Mouse (Mus musculus) B cell, adult 2 months (primary cell): ENCODE data around the gene M1ap.

Source experiments
- DNase-seq, 2 experiments: peaks; one replicate each; pipeline ENCODE4 v3.0.0; 2022

Gene M1ap

DNA sequence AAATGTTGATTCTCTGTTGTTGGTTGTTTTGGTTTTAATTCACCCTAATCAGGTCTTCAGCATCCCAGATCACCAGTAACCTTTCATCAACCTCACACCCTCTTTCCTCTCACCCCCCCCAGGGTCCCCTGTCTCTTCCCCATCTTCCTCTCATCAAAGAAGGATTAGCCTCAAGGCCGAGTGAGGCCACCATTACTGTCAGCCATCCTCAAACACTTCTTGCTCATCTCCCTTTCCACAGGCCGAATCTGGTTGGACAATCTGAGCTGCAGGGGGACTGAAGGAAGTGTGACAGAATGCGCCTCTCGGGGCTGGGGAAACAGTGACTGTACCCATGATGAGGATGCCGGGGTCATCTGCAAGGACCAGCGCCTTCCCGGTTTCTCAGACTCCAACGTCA is 90.5 kb downstream of the M1ap start:
- no peak for DNase-seq

DNA sequence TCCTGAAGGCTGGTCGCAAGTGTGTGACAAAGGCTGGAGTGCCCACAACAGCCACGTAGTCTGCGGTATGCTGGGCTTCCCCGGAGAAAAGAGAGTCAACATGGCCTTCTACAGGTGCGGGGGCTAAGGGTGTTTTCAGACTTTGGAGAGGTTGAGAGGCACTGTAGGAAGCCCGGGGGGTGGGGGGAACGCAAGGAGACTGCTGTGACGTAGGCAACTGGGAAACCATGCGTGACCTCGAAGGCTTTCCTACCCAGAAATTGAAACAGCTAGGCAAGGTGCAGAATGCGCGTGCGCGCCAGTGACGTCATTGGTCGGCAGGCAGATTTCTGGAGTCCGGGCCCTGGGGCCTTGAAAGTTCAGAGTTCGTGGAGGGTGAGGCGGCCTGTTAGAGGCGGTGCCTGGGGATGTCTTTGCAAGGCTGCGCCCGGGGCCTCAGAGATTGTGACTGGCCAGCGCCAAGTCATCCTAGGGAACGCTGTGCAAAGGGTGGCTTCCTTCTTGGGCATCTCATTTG is 91.9 kb downstream of the M1ap start:
- DNase-seq: peak; percentile 98 to 99

DNA sequence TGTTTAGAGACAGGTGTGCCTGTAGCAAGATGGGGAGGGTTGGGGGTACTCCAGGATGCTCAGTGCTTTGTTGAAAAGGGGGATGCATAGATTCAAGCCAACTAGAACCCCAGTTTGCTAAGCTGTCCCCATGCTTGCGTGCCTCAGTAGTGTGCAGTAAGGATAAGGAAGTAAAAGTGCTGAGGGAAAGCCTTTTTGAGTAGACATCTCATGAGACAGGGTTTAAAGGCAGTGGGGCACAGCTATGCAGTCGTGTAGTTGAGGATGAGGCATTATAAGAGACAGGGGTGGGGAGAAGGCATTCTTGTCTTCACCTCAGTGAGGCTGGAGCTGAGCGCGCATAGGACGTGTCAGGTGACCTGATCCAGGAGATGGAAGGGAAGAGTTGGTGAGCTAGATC is 93.9 kb downstream of the M1ap start:
- DNase-seq: no peak

DNA sequence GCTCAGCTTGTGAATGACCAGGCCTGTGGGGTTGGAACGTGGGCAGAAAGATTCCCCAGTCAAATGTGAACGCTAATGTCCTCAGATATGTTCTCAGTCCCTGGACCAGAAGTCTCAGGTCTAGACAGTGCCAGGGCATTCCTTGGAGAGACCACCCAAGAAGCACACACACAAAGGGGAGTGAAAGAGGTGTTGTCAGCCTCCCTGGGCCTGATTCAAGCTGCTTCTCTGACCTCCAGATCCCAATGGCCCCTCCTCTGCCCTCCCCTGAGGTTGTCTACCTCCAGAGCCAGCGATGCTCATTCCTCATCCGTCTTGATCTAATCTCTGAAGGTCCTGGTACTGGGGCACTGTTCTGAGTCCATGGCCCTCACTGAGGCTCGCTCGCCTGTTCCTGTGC is 96.9 kb downstream of the M1ap start:
- DNase-seq: no peak

DNA sequence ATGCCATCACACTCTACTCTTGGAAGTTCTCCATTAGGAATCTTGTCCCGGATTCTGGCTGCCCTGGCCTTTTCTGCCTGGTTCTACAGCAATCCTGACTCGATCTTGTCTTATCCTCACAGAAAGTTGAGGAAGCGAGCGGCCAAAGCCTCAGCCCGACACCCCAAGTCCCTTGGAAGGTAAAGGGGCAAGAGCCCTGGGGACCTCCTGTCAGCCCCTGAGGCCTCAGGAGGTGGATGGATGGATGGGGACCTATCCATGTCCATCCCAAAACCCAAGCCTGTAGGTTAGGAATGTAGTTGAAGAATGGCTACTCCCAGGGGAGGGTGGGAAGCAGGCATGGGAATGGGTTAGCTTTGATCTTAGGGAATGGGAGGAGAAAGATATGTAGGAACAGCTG is 97.3 kb downstream of the M1ap start:
- DNase-seq: no peak

DNA sequence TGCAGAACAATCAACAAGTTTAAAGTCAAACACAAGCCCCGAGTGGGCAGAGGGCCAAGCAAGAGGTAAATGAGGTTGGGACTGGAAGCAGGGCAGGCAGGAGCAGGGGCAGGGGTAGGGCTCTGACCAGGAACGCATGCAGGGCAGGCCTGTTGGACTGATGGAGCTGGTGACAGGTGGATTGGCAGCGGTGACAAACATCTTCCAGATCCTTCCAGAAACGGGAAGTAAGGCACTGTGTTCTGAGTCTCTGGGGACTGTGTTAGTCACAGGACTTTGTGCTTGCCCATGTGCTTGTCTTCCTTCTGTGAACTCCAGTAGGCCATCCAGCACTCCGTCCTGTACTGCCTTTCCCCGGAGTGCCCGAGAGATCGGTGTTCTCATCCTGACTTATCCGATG is 98.0 kb downstream of the M1ap start:
- peak; percentile 55 to 65 for DNase-seq

DNA sequence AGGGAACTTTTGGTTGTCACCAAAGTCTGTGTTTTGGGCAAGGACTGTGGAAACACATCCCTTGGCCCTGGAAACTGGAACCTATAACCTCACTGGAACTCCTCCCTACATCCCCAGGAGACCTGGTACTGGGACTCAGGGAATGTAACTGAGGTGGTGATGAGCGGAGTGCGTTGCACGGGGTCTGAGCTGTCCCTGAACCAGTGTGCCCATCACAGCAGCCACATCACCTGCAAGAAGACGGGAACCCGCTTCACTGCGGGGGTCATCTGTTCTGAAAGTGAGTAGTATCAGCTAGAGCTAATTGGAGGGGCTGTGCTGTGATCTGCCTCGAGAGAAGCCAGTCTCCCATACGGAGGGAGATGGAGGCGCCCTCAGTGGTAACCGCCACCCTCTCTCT is 102.7 kb downstream of the M1ap start:
- no peak for DNase-seq

DNA sequence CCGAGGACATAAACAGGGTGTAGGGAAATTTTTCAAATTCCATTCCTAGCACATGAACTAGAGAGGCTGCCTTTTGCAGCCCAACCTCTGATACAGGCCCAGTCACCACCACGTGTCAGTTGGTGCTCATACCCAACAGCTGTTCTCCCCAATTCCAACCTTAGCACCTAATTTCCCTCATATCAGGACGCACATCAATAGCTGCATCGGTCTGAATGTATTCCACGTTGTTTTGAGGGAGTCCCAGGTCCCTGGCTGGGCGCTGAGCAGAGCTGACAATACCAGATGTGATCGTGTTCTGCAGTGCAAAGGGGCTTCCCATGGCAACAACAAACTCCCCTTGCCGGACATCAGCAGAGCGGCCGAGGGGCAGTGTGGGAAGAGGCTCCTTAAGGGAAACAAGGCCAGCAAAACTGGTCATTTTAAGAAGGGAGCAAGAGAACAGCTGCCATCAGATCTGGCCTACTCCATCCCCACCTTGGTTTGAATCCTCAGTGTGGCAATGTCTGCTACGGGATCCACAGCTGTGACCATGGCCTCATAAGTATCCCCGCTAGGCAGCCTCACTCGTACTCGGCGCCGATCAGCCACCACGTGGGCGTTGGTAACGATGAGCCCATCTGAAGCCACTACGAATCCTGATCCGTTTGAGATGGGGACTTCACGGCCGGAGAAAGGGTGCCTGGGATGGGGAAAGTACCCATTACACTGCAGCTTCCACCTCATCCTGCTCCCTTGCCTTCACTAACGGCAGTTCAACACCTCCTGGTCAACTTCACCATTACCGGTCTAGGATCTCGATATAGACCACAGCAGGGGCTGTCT is 106.6 kb downstream of the M1ap start:
- peak; percentile 37 to 45 for DNase-seq

DNA sequence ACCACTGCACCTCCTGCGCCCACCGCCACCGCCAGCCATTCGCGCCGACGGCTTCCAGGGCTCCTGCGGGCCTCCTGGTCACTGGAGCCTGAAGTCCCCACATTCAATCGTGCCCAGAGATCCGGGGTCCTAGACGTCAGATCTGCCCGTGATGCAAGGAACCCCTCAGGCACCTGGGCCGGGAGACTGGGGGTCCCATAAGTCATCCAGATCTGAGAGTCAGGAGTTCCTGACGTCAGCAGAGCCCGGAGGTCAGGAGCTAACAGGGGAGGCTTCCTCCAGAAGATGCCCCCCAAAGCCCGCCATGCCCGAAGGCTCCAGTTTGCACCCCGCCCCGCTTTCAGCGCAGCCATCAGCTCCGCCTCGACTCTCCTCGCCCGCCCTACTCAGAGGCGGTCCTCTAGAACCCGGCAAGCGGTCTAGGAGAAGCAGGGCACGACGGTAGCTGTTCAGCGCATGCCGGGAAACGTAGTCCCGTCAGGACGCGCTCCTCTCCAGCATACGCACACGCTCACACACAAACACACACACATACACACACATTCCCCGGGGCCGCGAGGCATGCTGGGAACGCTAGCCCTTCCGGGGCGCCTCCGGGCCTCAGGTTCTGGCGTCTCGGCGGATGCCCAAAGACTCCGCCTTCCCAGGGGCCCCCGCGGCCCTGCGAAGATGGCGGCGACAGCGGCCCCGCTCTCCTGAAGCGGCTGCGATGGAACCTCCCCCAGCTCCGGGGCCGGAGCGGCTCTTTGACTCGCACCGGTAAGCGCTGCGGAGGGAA is 107.6 kb downstream of the M1ap start, which contains the start of gene Aup1:
TSS of gene Aup1 (plus strand) at position 448 of the 778 bp plus-strand sequence.
- DNase-seq: peak; percentile 96 to 97

DNA sequence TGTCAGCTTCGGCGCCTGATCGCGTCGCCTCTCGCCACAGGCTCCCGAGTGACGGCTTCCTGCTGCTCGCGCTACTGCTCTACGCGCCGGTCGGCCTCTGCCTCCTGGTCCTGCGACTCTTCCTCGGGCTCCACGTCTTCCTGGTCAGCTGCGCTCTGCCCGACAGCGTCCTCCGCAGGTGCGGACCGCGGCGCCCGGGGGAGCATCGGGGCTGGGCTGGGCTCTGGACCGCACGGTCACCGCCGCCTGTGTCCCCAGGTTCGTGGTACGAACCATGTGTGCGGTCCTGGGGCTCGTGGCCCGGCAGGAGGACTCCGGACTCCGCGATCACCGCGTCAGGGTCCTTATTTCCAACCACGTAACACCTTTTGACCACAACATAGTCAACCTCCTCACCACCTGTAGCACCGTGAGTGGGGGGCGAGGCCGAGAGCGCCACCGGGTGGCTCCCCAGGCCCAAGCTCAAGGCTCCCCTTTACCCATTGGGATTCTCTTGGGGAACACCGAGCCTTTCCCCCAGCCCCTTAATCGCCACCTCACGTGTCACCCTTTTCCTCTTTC is 108.2 kb downstream of the M1ap start, which contains the start of gene Htra2:
TSS of gene Htra2 (minus strand) at position 403 of the 561 bp plus-strand sequence.
- DNase-seq: peak in 1 of 2 experiments; percentile 47

DNA sequence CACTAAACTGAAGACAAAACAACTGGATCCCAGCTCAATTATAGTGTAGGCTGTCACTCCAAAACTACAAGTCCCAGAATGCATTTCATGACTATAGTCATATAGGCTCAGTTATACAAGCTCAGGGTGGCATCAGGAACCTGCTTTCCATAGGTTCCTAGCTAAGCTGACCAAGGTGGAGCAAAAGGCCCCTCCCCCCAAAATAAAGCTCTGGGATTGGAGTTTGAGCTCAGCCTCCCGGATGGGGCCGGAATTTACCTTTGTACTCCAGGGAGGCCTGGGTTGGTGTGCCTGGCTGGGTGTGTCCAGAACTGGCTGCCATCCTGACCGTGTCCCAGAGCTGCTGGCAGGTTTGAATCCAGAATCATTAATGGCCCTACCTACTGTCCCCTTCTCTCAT is 111.1 kb downstream of the M1ap start, which contains the start of gene Dqx1:
TSS of gene Dqx1 (plus strand) at position 55 of the 400 bp plus-strand sequence.
- no peak for DNase-seq

DNA sequence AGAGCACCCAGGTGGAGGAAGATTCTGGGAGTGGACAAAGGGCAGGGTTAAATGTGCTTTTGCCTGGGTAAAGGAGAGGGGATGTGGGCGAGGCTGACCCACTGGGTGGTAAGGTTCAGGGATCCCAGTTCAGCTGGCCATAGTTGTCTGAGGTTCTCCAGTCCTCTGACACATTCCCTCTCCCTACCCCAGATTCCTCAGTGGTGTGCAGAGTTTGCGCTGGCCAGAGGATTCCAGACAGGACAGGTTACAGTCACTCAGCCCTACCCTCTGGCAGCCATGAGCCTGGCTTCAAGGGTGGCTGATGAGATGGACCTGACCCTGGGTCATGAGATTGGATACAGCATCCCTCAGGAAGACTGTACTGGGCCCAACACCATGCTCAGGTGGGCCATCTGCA is 112.0 kb downstream of the M1ap start:
- no peak for DNase-seq

DNA sequence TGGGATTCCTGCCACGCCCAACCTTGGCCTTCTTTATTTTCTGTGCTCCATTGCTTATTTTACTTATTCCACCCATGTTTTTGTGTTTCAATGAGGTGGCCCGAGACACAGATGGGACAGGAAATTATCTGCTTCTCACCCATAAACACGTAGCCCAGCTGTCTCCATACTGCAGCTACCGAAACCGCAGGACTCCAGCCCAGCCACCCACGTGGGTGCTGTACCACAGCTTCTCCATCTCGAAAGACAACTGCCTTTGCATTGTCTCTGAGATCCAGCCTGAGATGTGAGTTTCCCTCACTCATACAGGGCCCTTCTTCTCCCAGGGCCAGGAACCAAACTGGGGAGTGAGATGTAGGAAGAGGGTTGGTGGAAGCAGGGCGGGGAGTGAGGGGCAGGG is 119.3 kb downstream of the M1ap start:
- peak in 1 of 2 experiments; percentile 26 for DNase-seq

DNA sequence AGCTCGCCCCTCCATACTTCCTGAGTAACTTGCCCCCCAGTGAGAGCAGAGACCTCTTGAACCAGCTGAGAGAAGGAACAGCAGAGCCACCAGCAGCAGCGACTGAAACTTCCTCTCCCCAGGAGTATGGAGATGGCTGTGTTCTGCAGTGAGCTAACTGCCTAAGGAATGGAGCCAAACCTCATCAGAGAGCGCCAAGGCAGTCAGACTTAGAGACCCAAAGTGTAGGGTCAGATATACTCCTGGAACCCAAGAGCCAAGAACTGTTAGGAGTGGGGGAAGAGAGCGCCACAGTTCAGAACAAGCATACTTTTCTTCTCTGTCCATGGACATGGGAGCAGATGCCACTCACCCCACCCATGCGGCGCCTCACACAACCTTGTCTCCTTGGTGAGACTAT is 119.7 kb downstream of the M1ap start:
- DNase-seq: no peak

DNA sequence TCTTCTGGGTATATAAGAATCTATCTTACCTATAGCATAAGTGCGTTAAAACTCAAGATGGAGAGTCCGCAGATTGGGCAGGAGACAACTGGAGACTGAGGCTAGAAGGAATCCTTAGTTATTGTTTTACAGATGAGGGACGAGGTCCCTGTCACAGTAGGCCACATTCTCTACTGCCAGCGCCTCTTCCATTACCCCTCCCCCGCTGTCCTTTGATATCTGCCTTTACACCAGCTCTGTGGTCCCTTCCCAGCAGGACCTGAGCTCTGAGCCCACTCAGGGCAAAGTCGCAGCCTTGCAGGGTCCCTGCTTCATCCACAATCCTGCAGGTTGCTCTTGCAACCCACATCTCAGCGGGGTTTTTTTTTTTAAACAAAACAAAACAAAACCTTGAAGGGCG is 121.5 kb downstream of the M1ap start:
- no peak for DNase-seq

DNA sequence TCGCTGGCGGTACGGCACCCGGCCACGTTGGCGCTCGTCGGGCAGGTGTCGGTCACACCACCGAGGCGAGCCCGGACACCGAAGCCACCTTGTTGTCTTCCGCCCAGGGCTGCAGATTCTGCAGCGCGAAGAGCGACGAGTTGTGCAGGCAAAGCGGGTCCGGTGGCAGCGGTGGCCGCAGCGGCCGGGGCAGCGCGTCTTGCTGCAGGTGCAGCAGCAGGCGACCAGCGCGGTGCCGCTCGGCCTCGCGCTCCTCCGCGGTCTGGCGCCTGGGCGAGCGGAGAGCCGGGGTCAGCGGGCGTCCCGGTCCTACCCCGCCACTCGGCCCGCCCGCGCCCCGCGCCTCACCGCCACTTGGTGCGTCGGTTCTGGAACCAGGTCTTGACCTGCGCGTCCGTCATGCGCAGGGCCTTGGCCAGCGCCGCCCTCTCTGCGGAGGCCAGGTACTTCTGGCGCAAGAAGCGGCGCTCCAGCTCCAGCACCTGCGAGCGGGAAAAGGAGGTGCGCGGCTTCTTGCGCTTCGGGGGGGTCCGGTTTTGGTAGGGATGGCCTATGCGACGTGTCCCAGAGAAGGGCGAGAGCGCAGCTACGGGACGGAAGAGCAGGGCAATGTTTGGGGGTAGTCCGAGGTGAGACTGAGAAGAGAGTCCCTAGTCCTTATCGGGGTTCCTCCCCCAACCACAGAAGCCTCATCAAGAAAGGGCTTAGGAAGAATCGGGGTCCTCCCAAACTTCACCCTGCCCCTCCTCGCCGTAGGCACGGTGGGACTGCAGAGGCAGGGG is 122.2 kb downstream of the M1ap start:
- peak; percentile 28 to 51 for DNase-seq

DNA sequence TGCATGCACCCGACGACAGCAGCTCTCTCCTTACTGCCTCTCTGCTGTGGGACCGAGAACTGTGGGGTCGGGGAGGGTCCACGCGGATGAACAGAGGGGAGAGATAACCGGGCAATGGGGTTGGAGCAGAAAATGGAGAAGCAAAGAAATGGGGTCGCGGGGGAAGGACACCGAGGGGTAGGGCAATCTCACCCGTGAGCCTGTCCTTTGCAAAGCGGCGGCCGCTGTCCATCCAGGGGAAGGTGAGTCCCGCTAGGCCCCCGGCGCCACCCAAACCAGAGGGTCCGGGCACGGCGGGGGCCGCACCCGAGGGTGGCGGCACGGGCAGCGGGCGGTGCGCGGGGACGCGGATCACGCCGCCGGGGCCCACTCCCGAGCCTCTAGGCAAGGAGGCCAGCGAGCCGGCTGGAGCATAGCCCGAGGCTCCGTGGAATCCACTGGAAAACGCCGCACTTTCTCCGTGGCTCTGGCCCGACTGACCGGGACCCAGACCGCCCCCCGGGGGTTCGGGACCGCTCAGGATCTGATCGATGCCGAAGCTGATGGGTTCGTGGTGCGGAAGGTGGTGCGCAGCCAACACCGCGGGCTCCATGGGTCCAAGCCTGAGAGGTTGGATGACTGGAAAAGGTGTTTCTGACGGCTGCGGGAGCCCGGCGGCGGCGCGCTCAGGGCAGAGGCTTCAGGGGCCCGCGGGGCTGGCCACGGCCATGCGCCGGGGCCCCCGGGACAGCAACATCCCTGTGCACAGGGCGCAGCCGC is 123.0 kb downstream of the M1ap start:
- peak; percentile 37 to 46 for DNase-seq

DNA sequence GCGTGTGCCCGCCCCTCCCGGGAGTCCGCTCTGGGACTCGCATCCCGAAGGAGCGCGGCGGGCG is 123.4 kb downstream of the M1ap start, which contains the start of gene Tlx2:
TSS of gene Tlx2 (minus strand) at position 47 of the 64 bp plus-strand sequence.
- DNase-seq: no peak

DNA sequence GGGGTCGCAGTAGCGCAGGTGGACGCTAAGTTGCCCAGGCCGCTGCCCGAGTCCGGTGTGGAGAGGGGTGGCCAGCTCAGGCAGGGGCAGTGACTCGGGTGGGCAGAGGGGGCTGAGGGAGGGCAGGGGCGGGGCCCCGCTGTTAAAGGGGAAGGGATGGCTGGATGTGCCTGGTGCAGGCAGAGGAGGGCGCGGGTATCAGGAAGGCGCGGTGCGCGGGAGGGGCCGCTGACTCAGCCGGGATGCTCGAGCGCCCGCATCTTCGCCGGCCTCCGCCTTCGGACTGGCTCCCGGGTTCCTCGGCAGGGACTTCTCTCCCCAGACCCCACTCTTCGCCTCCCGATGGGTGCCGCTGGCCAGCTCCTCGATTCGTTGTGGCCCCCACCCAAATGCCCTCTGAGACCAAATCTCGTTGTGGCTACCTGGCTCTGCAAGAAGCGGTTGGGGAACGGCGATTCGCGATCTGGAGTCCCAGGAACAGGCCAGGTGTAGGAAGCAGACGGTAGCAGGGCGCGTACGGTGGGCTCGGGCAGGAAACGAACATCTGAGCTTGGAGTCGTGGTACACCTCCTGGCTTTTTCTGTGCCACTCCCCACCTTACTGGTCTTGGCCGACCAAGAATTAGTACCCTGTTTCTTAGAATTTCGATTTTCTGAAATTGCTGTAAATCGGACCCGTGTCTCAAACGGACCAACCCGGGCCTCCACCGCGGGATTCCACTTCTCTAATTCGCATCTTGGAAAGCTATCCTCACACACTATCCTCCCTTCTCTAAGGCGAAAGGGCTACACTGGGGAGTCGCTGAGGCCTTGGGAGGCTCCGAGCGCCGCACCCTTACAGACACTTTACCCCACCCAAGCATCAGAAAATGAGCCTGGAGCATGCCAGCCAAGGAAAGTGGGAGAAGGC is 123.9 kb downstream of the M1ap start:
- DNase-seq: peak; percentile 58 to 71

DNA sequence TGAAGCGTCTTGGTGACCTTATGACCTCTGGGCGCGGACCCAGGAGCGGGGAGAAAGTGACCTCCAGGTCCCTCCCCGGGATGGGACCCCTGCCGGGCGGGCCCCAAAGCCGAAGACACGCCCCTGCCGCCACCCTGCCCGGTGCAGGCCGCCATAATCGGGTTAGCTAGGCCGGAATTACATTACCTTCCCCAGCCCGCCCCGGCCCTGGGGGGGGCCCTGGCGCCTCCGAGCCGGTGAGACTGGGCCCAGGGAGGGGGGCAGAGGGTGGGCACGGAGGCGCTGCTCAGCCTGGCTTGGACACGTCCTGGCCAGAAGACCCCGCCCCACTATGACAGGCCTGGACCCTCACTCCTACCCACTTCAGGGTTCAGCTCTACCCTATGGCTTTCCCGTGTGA is 124.5 kb downstream of the M1ap start:
- peak; percentile 32 to 52 for DNase-seq

DNA sequence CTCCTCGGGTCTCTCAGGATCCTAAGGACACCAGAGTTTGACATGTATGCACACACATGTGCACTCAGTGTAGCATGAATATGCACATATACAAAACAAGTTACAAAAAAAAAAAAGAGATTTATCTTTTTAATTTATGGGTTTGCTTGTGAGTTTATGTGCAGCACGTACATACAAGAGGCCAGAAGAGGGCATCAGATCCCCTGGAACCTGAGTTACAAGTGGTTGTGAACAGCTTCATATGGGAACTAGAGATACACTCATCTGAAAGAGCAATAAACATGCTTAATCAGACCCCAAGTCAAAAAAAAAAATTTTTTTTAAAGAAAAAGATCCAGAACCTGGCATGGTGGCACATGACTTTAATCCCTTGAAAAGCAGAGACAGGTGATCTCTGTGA is 128.3 kb downstream of the M1ap start:
- peak in 1 of 2 experiments; percentile 42 for DNase-seq
